Mouse (Mus musculus): ENCODE results near the gene Fdxr.

Fdxr gene

DNA sequence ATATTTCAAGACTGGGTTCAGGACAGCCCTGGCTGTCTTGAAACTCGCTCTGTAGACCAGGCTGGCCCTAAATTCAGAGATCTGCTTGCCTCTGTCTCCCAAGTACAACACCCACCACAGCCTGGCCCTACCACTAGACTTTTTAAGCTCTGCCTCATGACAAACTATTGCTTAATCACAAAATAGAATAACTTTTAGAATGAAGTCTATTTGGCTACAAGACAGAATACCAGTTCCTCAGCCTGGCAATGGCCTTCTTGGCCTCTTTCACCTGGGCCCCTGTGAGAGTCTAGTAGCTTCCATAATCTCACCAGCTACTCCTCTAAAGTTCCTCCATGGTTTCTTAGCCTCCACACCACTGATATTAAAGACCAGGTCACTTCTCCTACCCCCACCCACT lies 13.5 kb upstream of the Fdxr start:
- DNase-seq (ENCODE audit: low spot score in 2 of 2): no peak

- no peak for DNase-seq (ENCODE audit: low spot score in 2 of 2)
These were observed 13.0 kb upstream of the Fdxr start for GRCm38 (mm10) chr11:115289885-115290284.

DNA sequence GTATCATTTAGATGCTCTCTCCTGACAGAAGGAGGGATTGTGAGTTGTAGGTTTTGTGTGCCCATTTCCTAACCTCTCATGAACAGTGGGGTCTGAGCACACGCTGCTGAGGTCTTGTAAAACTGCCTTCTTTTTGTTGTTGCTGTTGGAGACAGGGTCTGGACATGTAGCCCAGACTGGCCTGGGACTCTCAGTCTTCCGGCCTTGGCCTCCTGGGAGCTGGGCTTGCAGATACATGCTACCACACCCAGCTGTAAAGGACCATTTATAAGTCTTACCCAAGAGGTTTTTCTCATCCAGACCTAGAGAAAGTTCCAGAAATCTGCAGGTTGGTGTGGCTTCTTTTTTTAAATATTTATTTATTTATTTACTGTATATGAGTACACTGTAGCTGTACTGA lies 11.5 kb upstream of the Fdxr start:
- no peak for DNase-seq (ENCODE audit: low spot score in 2 of 2)

GRCm38 (mm10) chr11:115287386-115287785 lies 10.5 kb upstream of the Fdxr start:
- DNase-seq (ENCODE audit: low spot score in 2 of 2): no peak

DNA sequence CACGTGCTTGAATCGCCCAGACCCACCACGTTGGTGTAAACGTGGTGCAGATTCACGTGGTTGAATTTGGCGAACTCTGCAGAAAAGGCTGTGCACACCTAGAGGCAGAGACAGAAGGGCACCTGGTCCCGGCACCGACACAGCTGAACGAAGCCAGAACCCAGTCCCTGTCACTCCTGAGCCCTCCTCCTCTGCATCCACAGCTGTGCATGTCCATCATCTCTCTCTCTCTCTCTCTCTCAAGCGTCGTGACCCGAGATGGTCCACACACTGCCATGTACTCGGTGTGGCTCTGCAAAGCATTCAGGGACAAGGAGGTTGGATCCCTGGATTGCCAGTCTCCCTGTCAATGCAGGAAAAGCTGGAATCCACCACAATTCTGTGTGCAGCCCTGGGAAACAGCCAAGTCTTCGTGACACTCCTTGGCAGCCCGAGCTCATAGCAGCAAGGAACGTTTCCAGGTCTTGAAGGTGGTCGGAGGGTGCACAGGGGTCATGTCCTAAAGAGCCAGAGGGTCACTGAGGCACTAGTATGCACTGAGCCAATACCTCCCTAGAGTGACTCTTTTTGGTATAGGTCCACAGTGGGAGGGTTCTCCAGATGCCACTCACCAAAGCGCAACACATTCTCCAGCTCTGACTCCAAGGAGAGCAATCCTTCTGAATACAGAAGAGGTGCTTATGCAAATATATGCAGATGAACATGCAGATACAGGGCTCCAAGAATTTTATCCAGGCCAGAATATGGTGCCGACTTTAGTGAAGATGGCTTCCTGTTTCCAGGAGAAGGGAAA lies 9.5 kb upstream of the Fdxr start:
- no peak for DNase-seq (ENCODE audit: low spot score in 2 of 2)

DNA sequence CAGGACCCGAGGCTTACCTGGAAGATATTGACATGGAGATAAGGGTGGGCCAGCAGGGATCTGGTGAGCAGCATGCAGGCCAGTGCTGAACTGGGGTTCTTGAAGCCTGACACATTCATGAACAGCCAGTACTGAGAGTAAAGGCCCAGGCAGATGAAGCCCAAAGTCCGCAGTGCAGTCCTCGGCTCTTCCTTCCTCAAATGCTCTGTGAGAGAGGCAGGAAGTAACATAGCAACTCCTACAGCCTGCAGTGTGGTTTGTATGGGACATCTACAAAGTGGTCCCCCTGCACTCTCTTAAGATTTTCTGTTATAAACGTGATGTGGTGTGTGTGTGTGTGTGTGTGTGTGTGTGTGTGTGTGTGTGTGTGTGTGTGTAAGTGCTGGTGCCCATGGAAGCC lies 8.4 kb upstream of the Fdxr start:
- no peak for DNase-seq (ENCODE audit: low spot score in 2 of 2)

- DNase-seq (ENCODE audit: low spot score in 2 of 2): no peak
These were observed 7.2 kb upstream of the Fdxr start for GRCm38 (mm10) chr11:115283891-115284620.

DNA sequence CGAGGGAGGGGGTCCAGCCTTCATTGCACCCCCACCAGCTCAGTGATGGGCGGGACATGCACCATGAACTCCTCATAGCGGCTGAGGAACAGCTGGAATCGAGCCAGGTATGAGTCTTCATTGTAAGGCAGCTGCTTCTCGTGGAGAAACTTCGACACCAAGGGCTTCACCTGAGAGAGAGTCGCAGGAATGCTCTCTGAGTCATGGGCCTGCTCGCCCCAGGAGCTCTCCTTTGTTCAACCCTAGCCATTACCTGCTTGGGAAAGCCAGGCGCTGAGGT lies 6.6 kb upstream of the Fdxr start:
- DNase-seq (ENCODE audit: low spot score in 2 of 2): no peak

- DNase-seq (ENCODE audit: low spot score in 2 of 2): no peak
These were observed 6.1 kb upstream of the Fdxr start for GRCm38 (mm10) chr11:115282723-115283485.

- no peak for DNase-seq (ENCODE audit: low spot score in 2 of 2)
These were observed 5.4 kb upstream of the Fdxr start for GRCm38 (mm10) chr11:115282295-115282694.

DNA sequence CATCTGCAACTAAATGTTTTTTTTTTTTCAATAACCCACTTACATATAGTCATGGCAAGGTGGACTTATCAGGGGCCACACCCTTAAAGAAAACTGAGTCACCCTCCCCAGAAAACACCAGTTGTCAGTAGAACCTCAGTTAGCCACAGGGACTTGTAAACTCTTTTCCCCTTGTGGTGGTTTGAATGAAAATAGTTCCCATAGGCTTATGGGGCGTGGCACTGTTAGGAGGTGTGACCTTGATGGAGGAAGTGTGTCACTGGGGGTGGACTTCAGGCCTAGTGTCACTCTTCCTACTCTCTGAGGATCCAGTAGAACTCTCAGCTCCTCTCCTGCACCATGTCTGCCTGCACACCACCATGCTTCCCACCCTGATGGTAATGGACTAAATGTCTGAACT lies 2.9 kb upstream of the Fdxr start:
- no peak for DNase-seq (ENCODE audit: low spot score in 2 of 2)

GRCm38 (mm10) chr11:115278176-115278575 lies 1.3 kb upstream of the Fdxr start:
- DNase-seq (ENCODE audit: low spot score in 2 of 2): no peak

- no peak for DNase-seq (ENCODE audit: low spot score in 2 of 2)
These were observed 740 bp upstream of the Fdxr start for GRCm38 (mm10) chr11:115277604-115277975.

- no peak for DNase-seq (ENCODE audit: low spot score in 2 of 2)
These were observed 896 bp downstream of the Fdxr start for GRCm38 (mm10) chr11:115275954-115276353.

DNA sequence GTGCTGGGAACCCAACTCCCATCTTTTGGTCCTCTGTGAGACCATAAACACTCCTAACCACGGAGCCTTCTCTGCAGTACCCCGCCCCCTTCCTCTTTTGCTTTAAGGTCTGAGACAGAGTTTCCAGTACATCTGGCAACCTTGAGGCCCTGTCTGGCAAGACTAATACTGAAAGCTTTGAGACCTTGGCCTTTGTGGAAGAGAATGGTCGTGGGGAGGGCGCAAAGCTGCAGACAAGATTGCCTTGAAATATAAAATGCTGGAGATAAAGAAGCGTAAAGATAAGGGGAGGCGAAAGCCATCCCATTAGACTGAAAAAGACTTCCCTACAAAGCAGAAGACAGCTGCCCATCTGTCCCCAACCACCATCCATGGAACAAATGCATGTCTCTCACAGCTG lies 1.3 kb downstream of the Fdxr start:
- DNase-seq (ENCODE audit: low spot score in 2 of 2): no peak

DNA sequence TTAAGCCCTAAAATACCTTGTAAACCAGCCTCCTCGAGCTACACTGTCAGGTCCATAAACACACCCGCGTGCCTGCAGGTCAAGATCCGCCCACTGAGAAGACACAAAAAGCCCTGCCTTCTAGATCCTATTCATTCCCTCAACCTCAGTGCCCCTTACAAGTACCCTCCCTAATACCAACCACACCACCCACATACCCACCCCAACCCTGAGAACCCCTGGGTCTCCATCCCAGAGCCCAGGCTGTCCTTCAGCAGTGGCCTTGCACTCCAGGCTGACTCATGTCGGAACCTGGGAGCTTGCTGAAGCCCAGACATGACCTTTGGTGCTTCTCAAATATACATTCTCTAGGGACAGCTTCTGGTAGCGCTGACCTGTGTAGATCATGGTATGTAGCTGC lies 2.1 kb downstream of the Fdxr start:
- no peak for DNase-seq (ENCODE audit: low spot score in 2 of 2)

GRCm38 (mm10) chr11:115274178-115274577 lies 2.7 kb downstream of the Fdxr start:
- no peak for DNase-seq (ENCODE audit: low spot score in 2 of 2)

DNA sequence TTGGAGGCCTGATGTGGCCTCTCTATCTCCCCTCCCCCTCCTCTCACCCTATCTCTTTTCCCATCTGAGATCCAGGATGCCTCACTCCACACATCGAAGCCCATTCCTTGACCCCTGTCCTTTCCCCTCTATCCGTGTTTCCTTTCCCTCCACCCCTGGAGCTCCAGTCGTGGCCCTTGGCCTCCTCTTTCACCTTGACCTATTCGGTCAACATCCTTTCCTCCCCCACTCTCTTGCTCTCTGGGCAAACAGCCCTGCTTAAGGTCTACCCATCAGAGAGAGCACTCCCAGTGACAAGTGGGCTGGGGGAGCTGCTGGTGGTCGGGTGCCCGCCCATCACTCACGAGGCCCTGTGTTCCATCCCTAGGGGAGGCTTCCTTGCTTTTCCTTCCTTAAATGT lies 3.1 kb downstream of the Fdxr start:
- DNase-seq (ENCODE audit: low spot score in 2 of 2): no peak

DNA sequence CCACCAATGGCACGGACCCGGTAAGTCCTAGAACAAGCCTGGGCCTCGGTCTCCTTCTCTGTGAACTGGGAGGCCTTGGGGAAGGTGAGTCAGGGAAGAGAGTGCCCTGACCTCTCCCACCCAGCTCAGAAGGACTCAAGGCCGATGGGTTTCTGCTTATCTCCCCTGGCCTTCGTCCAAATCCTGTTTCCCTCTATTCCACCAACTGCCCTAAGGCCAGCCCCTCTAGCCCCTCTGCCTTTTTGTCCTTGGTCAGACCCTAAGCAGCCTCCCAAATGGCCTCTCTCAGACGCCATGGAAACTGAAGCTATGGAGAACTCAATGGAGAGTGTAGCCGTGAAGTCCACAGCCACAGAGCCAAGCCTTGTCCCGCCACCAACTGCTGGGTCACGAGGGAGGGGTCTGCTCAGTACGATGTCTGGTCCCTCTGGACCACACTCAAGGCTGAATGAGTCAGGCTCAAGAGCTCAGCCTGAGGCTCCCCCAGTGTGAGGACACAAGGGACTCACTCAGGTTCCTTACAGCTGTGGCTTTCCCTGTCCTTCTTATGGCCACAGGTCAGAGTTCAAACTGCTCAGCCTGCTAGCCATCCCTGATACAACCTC lies 3.9 kb downstream of the Fdxr start:
- DNase-seq (ENCODE audit: low spot score in 2 of 2): no peak

DNA sequence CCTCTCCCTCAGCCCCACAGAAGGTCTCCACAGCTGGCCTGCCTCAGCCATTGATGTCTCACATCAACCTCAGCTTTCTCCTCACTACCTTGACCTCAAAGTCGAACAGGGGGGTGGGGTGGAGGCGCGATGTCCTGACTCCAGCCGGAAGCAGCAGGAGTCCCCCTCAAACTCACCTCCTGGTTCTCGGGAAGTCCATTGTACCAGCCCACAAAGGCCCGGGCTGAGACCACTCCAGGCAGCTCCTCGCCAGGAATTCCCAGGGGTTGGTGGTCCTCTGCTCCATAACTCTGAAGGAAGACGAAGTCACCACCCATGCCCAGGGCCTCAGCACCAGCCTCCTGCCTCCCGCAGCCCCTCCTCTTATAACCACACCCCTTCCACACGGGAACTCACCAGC lies 5.4 kb downstream of the Fdxr start:
- no peak for DNase-seq (ENCODE audit: low spot score in 2 of 2)

DNA sequence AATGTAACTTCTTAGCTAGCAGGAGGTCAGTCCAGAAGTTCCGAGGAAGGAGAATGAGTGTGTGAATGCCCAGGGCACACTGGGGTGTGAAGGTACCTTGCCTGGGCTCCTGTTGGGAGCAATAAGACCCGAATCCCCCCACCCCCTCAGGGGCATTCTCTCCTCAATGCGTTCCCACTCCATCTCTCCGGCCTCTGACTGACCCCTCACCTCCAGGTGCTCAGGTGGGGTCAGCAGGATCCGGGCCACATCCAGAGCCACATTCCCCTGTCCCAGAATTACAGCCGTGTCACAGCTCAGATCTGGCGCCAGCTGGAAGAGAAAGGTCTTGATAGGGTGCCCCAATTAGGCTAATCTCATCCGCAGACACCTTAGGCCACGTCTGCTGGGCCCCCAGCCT lies 5.8 kb downstream of the Fdxr start:
- no peak for DNase-seq (ENCODE audit: low spot score in 2 of 2)

- DNase-seq (ENCODE audit: low spot score in 2 of 2): peak; percentile 88 to 94
These were observed 6.5 kb downstream of the Fdxr start for GRCm38 (mm10) chr11:115270148-115270861.
